Mouse (Mus musculus): Measurements from ENCODE around the gene Klhl12. TPM values are rescaled to one million over a fixed set of nuclear protein-coding genes. Genes with fewer than 3 reads are reported as not detected.

Gene Klhl12
- polyA plus RNA-seq, 1 experiment, result 7.7 TPM

GRCm38 (mm10) chr1:134415168-134415831, 40.0 kb upstream of the Klhl12 start, which contains the start of gene Adipor1:
TSS of gene Adipor1 (plus strand) at chr1:134415378.
- Histone ChIP-seq H3K4me1 (replicated peaks; ENCODE audit: control insufficient read depth, insufficient read depth, low read length) (peaks cover 9% of the 10 kb centered on the region), H3K36me3 (ENCODE audit: control insufficient read depth, insufficient read depth, low read length) (no peaks in the 10 kb centered on the region), H3K27me3 (ENCODE audit: control insufficient read depth, insufficient read depth, low read length) (no peaks in the 10 kb centered on the region), H3K4me3 (ENCODE audit: control insufficient read depth, insufficient read depth, low read length) (peak within 1 kb of the TSS; percentile 61), H3K27ac (ENCODE audit: control insufficient read depth, insufficient read depth, low read length) (no peak within 1 kb of the TSS)
- WGBS, result under 1% methylated on average over 70 of the region's 77 CpGs
- TF ChIP-seq POLR2A (IDR thresholded peaks at IDR 0.05; ENCODE audit: control insufficient read depth, extremely low read depth, insufficient read depth, low read length, poor library complexity), result peak; percentile 65
- TF ChIP-seq CTCF (IDR thresholded peaks at IDR 0.05; ENCODE audit: borderline replicate concordance, control insufficient read depth, extremely low read depth, insufficient read depth, low read length, poor library complexity), result peak; percentile 12; the same call in 1 of the 2 replicates
- peak; percentile 96 for DNase-seq

GRCm38 (mm10) chr1:134418414-134418975, 36.8 kb upstream of the Klhl12 start:
- peaks cover 5% of the 10 kb centered on the region; the same call in 1 of the 2 replicates for H3K36me3 ChIP-seq (ENCODE audit: control insufficient read depth, insufficient read depth, low read length)
- H3K27ac ChIP-seq (ENCODE audit: control insufficient read depth, insufficient read depth, low read length), result no peak overlapping the region
- H3K4me1 ChIP-seq (replicated peaks; ENCODE audit: control insufficient read depth, insufficient read depth, low read length), result peaks cover 9% of the 10 kb centered on the region
- no peak overlapping the region for H3K4me3 ChIP-seq (ENCODE audit: control insufficient read depth, insufficient read depth, low read length)
- DNase-seq, result no peak
- WGBS, result 77% methylated on average over 2 of the region's 2 CpGs
- no peaks in the 10 kb centered on the region for H3K27me3 ChIP-seq (ENCODE audit: control insufficient read depth, insufficient read depth, low read length)
- TF ChIP-seq CTCF (IDR thresholded peaks at IDR 0.05; ENCODE audit: borderline replicate concordance, control insufficient read depth, extremely low read depth, insufficient read depth, low read length, poor library complexity) (no peak), POLR2A (IDR thresholded peaks at IDR 0.05; ENCODE audit: control insufficient read depth, extremely low read depth, insufficient read depth, low read length, poor library complexity) (no peak)

GRCm38 (mm10) chr1:134419176-134419575, 36.2 kb upstream of the Klhl12 start:
- H3K27ac ChIP-seq (ENCODE audit: control insufficient read depth, insufficient read depth, low read length), result no peak overlapping the region
- no peak for DNase-seq
- no peak overlapping the region for H3K4me3 ChIP-seq (ENCODE audit: control insufficient read depth, insufficient read depth, low read length)
- H3K36me3 ChIP-seq (ENCODE audit: control insufficient read depth, insufficient read depth, low read length), result peaks cover 12% of the 10 kb centered on the region
- peaks cover 9% of the 10 kb centered on the region for H3K4me1 ChIP-seq (replicated peaks; ENCODE audit: control insufficient read depth, insufficient read depth, low read length)
- 15% methylated on average over 1 of the region's 1 CpGs for WGBS
- no peaks in the 10 kb centered on the region for H3K27me3 ChIP-seq (ENCODE audit: control insufficient read depth, insufficient read depth, low read length)
- TF ChIP-seq POLR2A (IDR thresholded peaks at IDR 0.05; ENCODE audit: control insufficient read depth, extremely low read depth, insufficient read depth, low read length, poor library complexity) (no peak), CTCF (IDR thresholded peaks at IDR 0.05; ENCODE audit: borderline replicate concordance, control insufficient read depth, extremely low read depth, insufficient read depth, low read length, poor library complexity) (no peak)

- no peak for DNase-seq
- Histone ChIP-seq H3K36me3 (ENCODE audit: control insufficient read depth, insufficient read depth, low read length) (peaks cover 20% of the 10 kb centered on the region), H3K4me3 (ENCODE audit: control insufficient read depth, insufficient read depth, low read length) (no peak overlapping the region), H3K27ac (ENCODE audit: control insufficient read depth, insufficient read depth, low read length) (no peak overlapping the region), H3K4me1 (replicated peaks; ENCODE audit: control insufficient read depth, insufficient read depth, low read length) (peaks cover 7% of the 10 kb centered on the region), H3K27me3 (ENCODE audit: control insufficient read depth, insufficient read depth, low read length) (no peaks in the 10 kb centered on the region)
- TF ChIP-seq CTCF (IDR thresholded peaks at IDR 0.05; ENCODE audit: borderline replicate concordance, control insufficient read depth, extremely low read depth, insufficient read depth, low read length, poor library complexity) (no peak), POLR2A (IDR thresholded peaks at IDR 0.05; ENCODE audit: control insufficient read depth, extremely low read depth, insufficient read depth, low read length, poor library complexity) (no peak)
- WGBS, result 51% methylated on average over 5 of the region's 5 CpGs
Observed at GRCm38 (mm10) chr1:134419751-134420458, 35.4 kb upstream of the Klhl12 start.

- 89% methylated on average over 10 of the region's 10 CpGs for WGBS
- H3K27me3 ChIP-seq (ENCODE audit: control insufficient read depth, insufficient read depth, low read length), result no peaks in the 10 kb centered on the region
- no peak for DNase-seq
- H3K27ac ChIP-seq (ENCODE audit: control insufficient read depth, insufficient read depth, low read length), result no peak overlapping the region
- H3K36me3 ChIP-seq (ENCODE audit: control insufficient read depth, insufficient read depth, low read length), result peaks cover 56% of the 10 kb centered on the region
- no peak overlapping the region for H3K4me3 ChIP-seq (ENCODE audit: control insufficient read depth, insufficient read depth, low read length)
- no peaks in the 10 kb centered on the region for H3K4me1 ChIP-seq (replicated peaks; ENCODE audit: control insufficient read depth, insufficient read depth, low read length)
- TF ChIP-seq POLR2A (IDR thresholded peaks at IDR 0.05; ENCODE audit: control insufficient read depth, extremely low read depth, insufficient read depth, low read length, poor library complexity) (no peak), CTCF (IDR thresholded peaks at IDR 0.05; ENCODE audit: borderline replicate concordance, control insufficient read depth, extremely low read depth, insufficient read depth, low read length, poor library complexity) (no peak)
Observed at GRCm38 (mm10) chr1:134423911-134424310, 31.4 kb upstream of the Klhl12 start.

GRCm38 (mm10) chr1:134426289-134426688, 29.0 kb upstream of the Klhl12 start:
- H3K36me3 ChIP-seq (ENCODE audit: control insufficient read depth, insufficient read depth, low read length), result peaks cover 67% of the 10 kb centered on the region

More at GRCm38 (mm10) chr1:134426289-134426688, 29.0 kb upstream of the Klhl12 start:
- WGBS, result 95% methylated on average over 5 of the region's 5 CpGs
- no peak overlapping the region for H3K4me3 ChIP-seq (ENCODE audit: control insufficient read depth, insufficient read depth, low read length)
- no peaks in the 10 kb centered on the region for H3K4me1 ChIP-seq (replicated peaks; ENCODE audit: control insufficient read depth, insufficient read depth, low read length)
- H3K27ac ChIP-seq (ENCODE audit: control insufficient read depth, insufficient read depth, low read length), result no peak overlapping the region
- no peak for DNase-seq
- H3K27me3 ChIP-seq (ENCODE audit: control insufficient read depth, insufficient read depth, low read length), result no peaks in the 10 kb centered on the region
- TF ChIP-seq CTCF (IDR thresholded peaks at IDR 0.05; ENCODE audit: borderline replicate concordance, control insufficient read depth, extremely low read depth, insufficient read depth, low read length, poor library complexity), result no peak
- TF ChIP-seq POLR2A (IDR thresholded peaks at IDR 0.05; ENCODE audit: control insufficient read depth, extremely low read depth, insufficient read depth, low read length, poor library complexity), result no peak

Data from thymus, adult 2 months (tissue).